Mouse (Mus musculus) heart, adult 2 months (tissue): ENCODE results near the gene Pcbp1. TPM values are rescaled to one million over a fixed set of nuclear protein-coding genes. Genes with fewer than 3 reads are reported as not detected.
A peak's percentile ranks its signal among the peaks of the same experiment; 100 is the strongest.

Source experiments
- DNase-seq, 2 experiments: peaks; one replicate each; pipeline ENCODE4 v3.0.0; 2021
- H3K27ac ChIP-seq: fragments of 200-600 bp; 2 replicates; pipeline ENCODE4 v1.8.1; 2022
- H3K27me3 ChIP-seq: fragments of 200-500 bp; 2 replicates; pipeline ENCODE4 v1.6.1; 2012; ENCODE audit warnings: mild to moderate bottlenecking, low read length, inconsistent platforms, mixed read lengths; ENCODE audit not compliant: control insufficient read depth, insufficient read depth
- H3K36me3 ChIP-seq: fragments of 200-500 bp; 2 replicates; pipeline ENCODE4 v1.6.1; 2012; ENCODE audit warnings: low read length, inconsistent platforms; ENCODE audit not compliant: control insufficient read depth, insufficient read depth
- H3K4me1 ChIP-seq: fragments of 200-500 bp; 2 replicates; pipeline ENCODE4 v1.6.1; 2011; ENCODE audit warnings: low read length; ENCODE audit not compliant: control insufficient read depth, insufficient read depth
- H3K4me3 ChIP-seq: fragments of 200-600 bp; 2 replicates; pipeline ENCODE4 v1.8.1; 2022
- H3K79me2 ChIP-seq: fragments of 200-500 bp; replicated peaks from 2 replicates; pipeline ENCODE4 v1.6.1; 2012; ENCODE audit warnings: mild to moderate bottlenecking, inconsistent platforms, low read length, moderate library complexity, mixed read lengths; ENCODE audit not compliant: control insufficient read depth, insufficient read depth
- H3K9ac ChIP-seq: fragments of 200-500 bp; 2 replicates; pipeline ENCODE4 v1.6.1; 2012; ENCODE audit warnings: low read depth, mild to moderate bottlenecking, control low read depth, inconsistent platforms, low read length, mixed read lengths
- CTCF ChIP-seq: fragments of 200-600 bp; IDR thresholded peaks from 2 replicates; pipeline ENCODE4 v1.8.1; 2022; ENCODE audit warnings: antibody characterized with exemption, mild to moderate bottlenecking, moderate library complexity
- EP300 ChIP-seq: fragments of 200-500 bp; IDR thresholded peaks from 2 replicates; pipeline ENCODE4 v1.6.1; 2011; ENCODE audit warnings: low read depth, low read length, control low read depth; ENCODE audit not compliant: insufficient read depth
- POLR2A ChIP-seq: fragments of 200-500 bp; IDR thresholded peaks from 2 replicates; pipeline ENCODE4 v1.6.1; 2011; ENCODE audit warnings: mild to moderate bottlenecking, low read depth, low read length, control low read depth; ENCODE audit not compliant: insufficient read depth
- WGBS: fragments of 180-500 bp; shearing (Covaris S2); methylation state at CpG from one replicate; pipeline ENCODE4 v1.1.7; 2018; 5-methylcytosine and 5-hydroxymethylcytosine counted together
- intact Hi-C: fragments of 180-260 bp; cut with DNase I; formaldehyde crosslinking; loops from one replicate; pipeline ENCODE4 v1.15.1; 2025
- polyA plus RNA-seq: library from polyadenylated mRNA; depleted of rRNA; stranded (reverse); fragments of >200 nt; gene quantifications from 2 replicates; pipeline ENCODE4 v1.2.3, GENCODE M21; 2012
- total RNA-seq, 2 experiments: library from RNA; stranded (reverse); gene quantifications; 2 replicates each; pipeline ENCODE4 v1.2.3; 2021

Pcbp1 gene
- total and polyA plus RNA-seq, 3 experiments, result 85.8 to 164 (median 155) TPM

GRCm38 (mm10) chr6:86525646-86526031 lies 482 bp downstream of the Pcbp1 start:
- Histone ChIP-seq H3K4me3 (peak overlapping the region; percentile 65), H3K79me2 (peaks cover 9% of the 10 kb centered on the region), H3K27ac (peak overlapping the region; percentile 100), H3K27me3 (no peaks in the 10 kb centered on the region), H3K9ac (peak overlapping the region; percentile 99), H3K4me1 (peaks cover 7% of the 10 kb centered on the region), H3K36me3 (peaks cover 15% of the 10 kb centered on the region)
- intact Hi-C loops, result loop anchor here (2.0 kb wide), 1 partner anchor 29 kb away; no protein-coding TSS in a partner anchor
- 2% methylated on average over 36 of the region's 36 CpGs for WGBS
- 0 out of 2 replicates have a peak, but pooled peaks have one; percentile 37 for TF ChIP-seq POLR2A
- 0 out of 2 replicates have a peak, but pooled peaks have one; percentile 13 for TF ChIP-seq EP300
- no peak for TF ChIP-seq CTCF
- peak in 1 of 2 experiments; percentile 82 for DNase-seq

GRCm38 (mm10) chr6:86524879-86525645 lies 1.1 kb downstream of the Pcbp1 start:
- peaks cover 15% of the 10 kb centered on the region for H3K36me3 ChIP-seq
- no peak for TF ChIP-seq POLR2A
- no peak for TF ChIP-seq EP300
- TF ChIP-seq CTCF, result no peak
- H3K4me3 ChIP-seq, result peak overlapping the region; percentile 65
- peaks cover 9% of the 10 kb centered on the region for H3K79me2 ChIP-seq
- H3K27ac ChIP-seq, result peak overlapping the region; percentile 100
- peak overlapping the region; percentile 99 for H3K9ac ChIP-seq
- no peaks in the 10 kb centered on the region for H3K27me3 ChIP-seq
- DNase-seq, result no peak
- WGBS, result under 1% methylated on average over 51 of the region's 51 CpGs
- intact Hi-C loops, result loop anchor here (2.0 kb wide), 1 partner anchor 28 kb away; no protein-coding TSS in a partner anchor
- H3K4me1 ChIP-seq, result peaks cover 7% of the 10 kb centered on the region

- Histone ChIP-seq H3K27me3 (no peaks in the 10 kb centered on the region), H3K4me3 (peak overlapping the region; percentile 65), H3K79me2 (peaks cover 9% of the 10 kb centered on the region), H3K4me1 (peaks cover 7% of the 10 kb centered on the region), H3K27ac (peak overlapping the region; percentile 100), H3K36me3 (peaks cover 15% of the 10 kb centered on the region), H3K9ac (peak overlapping the region; percentile 61)
- TF ChIP-seq POLR2A, result no peak
- TF ChIP-seq CTCF, result no peak
- TF ChIP-seq EP300, result no peak
- 2% methylated on average over 15 of the region's 15 CpGs for WGBS
- intact Hi-C loops, result loop anchor here (2.0 kb wide), 1 partner anchor 27 kb away; no protein-coding TSS in a partner anchor
- peak; percentile 18 to 34 for DNase-seq
Measured at GRCm38 (mm10) chr6:86523755-86524434, 2.2 kb downstream of the Pcbp1 start.

GRCm38 (mm10) chr6:86523242-86523754 lies 2.8 kb downstream of the Pcbp1 start:
- intact Hi-C loops, result no loop called here
- Histone ChIP-seq H3K4me3 (peak overlapping the region; percentile 65), H3K36me3 (peaks cover 15% of the 10 kb centered on the region), H3K9ac (peak overlapping the region; percentile 61), H3K4me1 (peaks cover 6% of the 10 kb centered on the region), H3K27me3 (no peaks in the 10 kb centered on the region), H3K27ac (peak overlapping the region; percentile 100; the same call in 1 of the 2 replicates), H3K79me2 (peaks cover 9% of the 10 kb centered on the region)
- DNase-seq, result no peak
- WGBS, result 17% methylated on average over 3 of the region's 3 CpGs
- TF ChIP-seq CTCF (no peak), EP300 (no peak), POLR2A (no peak)

GRCm38 (mm10) chr6:86522001-86522911 lies 3.9 kb downstream of the Pcbp1 start:
- 90% methylated on average over 5 of the region's 5 CpGs for WGBS
- intact Hi-C loops, result no loop called here
- H3K79me2 ChIP-seq, result peaks cover 9% of the 10 kb centered on the region
- H3K9ac ChIP-seq, result no peak overlapping the region
- H3K4me1 ChIP-seq, result peaks cover 4% of the 10 kb centered on the region
- no peak overlapping the region for H3K27ac ChIP-seq
- TF ChIP-seq CTCF (no peak), EP300 (no peak), POLR2A (peak; percentile 32; the same call in 1 of the 2 replicates)
- no peak for DNase-seq
- no peaks in the 10 kb centered on the region for H3K27me3 ChIP-seq
- H3K4me3 ChIP-seq, result no peak overlapping the region
- peaks cover 8% of the 10 kb centered on the region for H3K36me3 ChIP-seq
